Mouse (Mus musculus) lung, postnatal 25 days (tissue): ENCODE measurements at regions not wholly inside any gene's neighbourhood (a gene's known extent, or its start where the extent isn't known, plus 50 kb on each side); places are given as distances from the start of the nearest gene placed in this dataset.

Experiments used
- DNase-seq: peaks from one replicate; pipeline ENCODE4 v3.0.0; 2022; ENCODE audit warnings: low spot score

DNA sequence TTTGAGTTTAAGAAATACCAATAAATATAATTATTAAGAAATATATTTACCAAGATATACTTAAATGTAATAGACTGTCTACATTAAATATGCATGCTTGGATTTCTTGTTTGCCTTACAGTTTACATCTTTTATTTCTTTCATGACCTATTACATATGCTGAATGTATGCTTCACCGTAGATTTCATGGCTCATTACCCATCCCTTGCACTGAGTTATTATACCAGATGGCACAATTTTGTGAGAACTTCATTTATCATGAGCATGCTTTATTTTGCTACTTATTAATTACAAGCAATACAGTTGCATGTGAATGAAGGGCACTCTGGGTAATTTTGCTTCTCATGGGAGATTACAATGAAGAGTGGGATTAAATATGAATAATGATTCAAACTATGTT is 856.0 kb upstream of the Nectin3 start:
- no peak for DNase-seq

DNA sequence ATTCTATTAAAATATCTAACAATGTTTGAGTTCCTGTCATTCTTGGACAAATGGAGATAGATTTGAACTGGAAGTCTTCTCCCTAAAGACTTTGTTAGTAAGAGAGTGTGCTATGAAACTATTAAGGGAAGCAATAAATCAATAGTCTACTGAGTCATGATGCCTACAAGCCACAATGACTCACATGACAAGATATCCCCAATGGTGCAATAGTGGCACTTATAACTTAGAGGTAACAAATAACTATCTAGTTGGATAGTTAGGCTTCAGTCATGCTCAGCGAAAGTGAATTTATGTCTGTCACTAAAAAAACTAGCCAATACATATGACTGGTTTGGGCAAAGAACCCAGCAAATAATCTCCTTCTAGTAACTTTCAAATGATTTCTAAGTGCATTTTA is 889.1 kb upstream of the Dppa4 start:
- DNase-seq = no peak

DNA sequence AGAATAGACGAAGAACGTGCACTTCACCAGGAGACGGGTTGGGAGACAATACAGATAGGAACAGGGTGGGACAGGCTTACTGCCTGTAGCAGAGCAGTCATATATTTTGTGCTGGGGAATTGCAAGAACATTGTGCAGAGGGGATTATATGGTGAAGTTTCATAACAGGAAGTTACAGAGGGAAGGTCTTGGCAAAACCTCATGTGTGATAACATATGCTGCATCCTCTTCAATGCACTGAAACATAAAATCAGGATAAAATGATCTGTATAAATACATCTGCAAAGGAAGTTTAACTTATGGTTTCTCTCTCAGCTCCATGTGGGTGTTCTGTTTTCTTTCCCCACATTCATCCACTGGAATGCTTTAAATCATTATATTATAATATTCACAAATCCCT is 876.5 kb upstream of the Dppa4 start:
- DNase-seq = no peak

- DNase-seq = no peak
Measured at GRCm38 (mm10) chr16:47418680-47419252, 864.8 kb upstream of the Dppa4 start.

DNA sequence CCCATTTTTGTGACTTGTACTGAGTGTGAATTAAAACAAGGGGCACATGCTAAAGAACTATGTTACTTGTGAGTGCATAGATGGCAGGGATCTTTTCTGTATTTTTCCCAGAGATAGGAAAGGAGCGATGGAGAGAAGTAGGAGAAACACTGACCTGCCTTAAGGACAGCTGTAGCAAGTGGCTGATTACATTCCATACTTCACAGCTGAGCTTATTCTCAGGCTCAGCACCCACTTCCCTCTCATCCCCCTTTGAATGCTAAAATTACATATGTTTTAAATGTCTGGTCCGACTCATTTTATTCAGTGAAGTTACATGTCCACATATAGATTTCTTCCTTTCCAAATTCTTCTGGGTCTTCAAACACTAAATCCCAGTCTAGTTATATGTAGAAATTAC is 838.5 kb upstream of the Dppa4 start:
- no peak for DNase-seq

- DNase-seq = no peak
Measured at GRCm38 (mm10) chr16:47475441-47476081, 808.0 kb upstream of the Dppa4 start.

GRCm38 (mm10) chr16:47482071-47482470 is 801.5 kb upstream of the Dppa4 start:
- no peak for DNase-seq

- no peak for DNase-seq
Measured at GRCm38 (mm10) chr16:47488525-47488924, 795.0 kb upstream of the Dppa4 start.

GRCm38 (mm10) chr16:47525857-47526256 is 757.7 kb upstream of the Dppa4 start:
- no peak for DNase-seq

DNA sequence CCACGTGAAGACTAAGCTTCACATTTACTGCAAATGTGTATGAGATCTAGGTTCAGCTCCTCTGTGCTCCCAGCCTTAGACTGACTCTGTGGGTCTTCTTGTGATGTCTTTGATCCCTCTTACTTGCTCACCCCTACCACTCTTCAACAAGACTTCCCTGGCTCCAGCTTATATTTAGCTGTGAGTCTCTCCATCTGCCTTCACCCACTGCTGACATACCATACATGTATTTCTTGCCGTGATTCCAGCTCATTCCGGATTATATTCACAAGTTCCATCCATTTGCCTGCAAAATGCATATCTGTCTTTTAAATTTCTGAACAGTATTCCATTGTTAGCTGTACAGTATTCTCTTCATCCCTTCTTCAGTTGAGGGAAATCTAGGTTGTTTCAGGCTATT is 756.9 kb upstream of the Dppa4 start:
- DNase-seq = no peak

DNA sequence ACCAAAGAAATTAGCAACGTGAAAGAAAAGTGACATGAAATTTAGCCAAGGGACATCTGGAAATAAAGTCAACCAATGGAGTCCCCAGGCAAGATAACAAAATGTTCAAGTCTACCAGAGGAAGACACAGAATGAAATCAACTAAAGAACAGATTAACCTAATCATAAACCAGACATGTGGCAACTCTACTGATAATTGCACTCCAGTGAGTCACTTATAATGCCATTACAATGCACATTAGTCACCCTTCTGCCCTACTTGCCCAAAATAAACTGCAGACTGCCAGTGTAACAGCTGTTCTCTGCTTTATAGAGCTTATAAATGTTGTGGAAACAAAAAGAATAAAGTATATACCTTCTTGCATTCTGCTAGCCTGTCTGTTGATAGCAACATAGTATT is 747.0 kb upstream of the Dppa4 start:
- DNase-seq = no peak

DNA sequence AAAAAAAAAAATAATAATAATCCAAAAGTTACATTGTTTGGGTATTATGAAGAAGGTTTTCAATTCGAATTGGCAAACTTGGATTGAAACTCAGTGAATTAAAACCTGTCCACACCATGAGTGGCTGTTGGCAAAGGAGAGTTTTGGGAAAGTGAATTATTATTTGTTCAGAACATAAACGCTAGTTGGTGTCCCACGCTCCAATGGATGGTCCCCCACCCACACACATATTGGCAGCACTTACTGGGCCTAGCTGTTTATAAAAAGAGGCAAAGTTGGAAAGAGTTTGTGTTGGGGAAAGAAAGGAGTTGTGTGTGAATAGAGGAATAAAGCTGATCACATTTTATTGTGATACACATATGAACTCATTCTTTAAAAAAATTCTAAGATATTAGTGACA is 732.4 kb upstream of the Dppa4 start:
- no peak for DNase-seq

- no peak for DNase-seq
Measured at GRCm38 (mm10) chr16:47568051-47568450, 715.5 kb upstream of the Dppa4 start.

DNA sequence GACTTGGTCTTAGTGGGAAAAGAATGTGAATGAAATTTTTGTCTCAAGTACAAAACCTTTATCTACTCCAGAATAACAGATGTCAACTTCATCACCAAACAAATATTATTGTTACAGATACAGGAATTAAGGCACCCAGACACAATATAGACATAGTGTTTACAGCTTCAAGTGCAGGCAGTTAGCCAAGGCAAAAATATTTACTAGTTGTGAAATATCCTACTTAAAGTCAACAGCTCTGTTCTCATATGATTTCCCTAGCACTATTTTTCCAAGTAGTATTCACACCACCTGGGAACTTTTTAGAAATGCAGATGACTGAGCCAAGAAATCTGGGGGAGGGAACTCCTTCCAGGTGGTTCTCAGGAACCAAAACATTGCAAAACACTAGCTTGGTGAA is 684.1 kb upstream of the Dppa4 start:
- DNase-seq = peak; percentile 24
